Mouse (Mus musculus) cerebellum, postnatal 14 days (tissue): ENCODE data around the gene Agrp.

Source experiments
- DNase-seq, 2 experiments: peaks; one replicate each; pipeline ENCODE4 v3.0.0; 2021; ENCODE audit warnings: mixed read lengths in 2 of 2

Agrp gene

GRCm38 (mm10) chr8:105517346-105517745, 119.8 kb downstream of the Agrp start:
- no peak for DNase-seq
